Mouse (Mus musculus) embryonic facial prominence, embryonic 14.5 days (tissue): ENCODE results near the gene Scaper. TPM values are rescaled to one million over a fixed set of nuclear protein-coding genes. Genes with fewer than 3 reads are reported as not detected.

Source experiments
- ATAC-seq: fragments of 200-750 bp; cut with Nextera tagmentation; 2 replicates; pipeline ENCODE4 v1.8.0; 2017; ENCODE audit warnings: low read depth, moderate number of reproducible peaks, moderate TSS enrichment
- DNase-seq: peaks from one replicate; pipeline ENCODE4 v3.0.0-alpha.2; 2015; ENCODE audit warnings: low spot score
- H3K27ac ChIP-seq: fragments of 300-500 bp; sonication (generic); replicated peaks from 2 replicates; pipeline ENCODE4 v1.5.1; 2014; ENCODE audit warnings: low read depth, mild to moderate bottlenecking, low read length, moderate library complexity
- H3K27me3 ChIP-seq: fragments of 300-500 bp; sonication (generic); replicated peaks from 2 replicates; pipeline ENCODE4 v1.6.1; 2014; ENCODE audit warnings: low read length; ENCODE audit not compliant: control insufficient read depth, insufficient read depth
- H3K36me3 ChIP-seq: fragments of 300-500 bp; sonication (generic); 2 replicates; pipeline ENCODE4 v1.6.1; 2014; ENCODE audit warnings: low read length, mixed read lengths; ENCODE audit not compliant: control insufficient read depth, insufficient read depth
- H3K4me1 ChIP-seq: fragments of 300-500 bp; sonication (generic); 2 replicates; pipeline ENCODE4 v1.6.1; 2014; ENCODE audit warnings: antibody characterized with exemption, low read length; ENCODE audit not compliant: control insufficient read depth, insufficient read depth
- H3K4me2 ChIP-seq: fragments of 300-500 bp; sonication (generic); 2 replicates; pipeline ENCODE4 v1.6.1; 2014; ENCODE audit warnings: low read depth, mild to moderate bottlenecking, low read length, moderate library complexity, mixed read lengths
- H3K4me3 ChIP-seq: fragments of 300-500 bp; sonication (generic); 2 replicates; pipeline ENCODE4 v1.5.1; 2014; ENCODE audit warnings: low read depth, mild to moderate bottlenecking, low read length
- H3K9ac ChIP-seq: fragments of 300-500 bp; sonication (generic); 2 replicates; pipeline ENCODE4 v1.6.1; 2014; ENCODE audit warnings: low read depth, mild to moderate bottlenecking, low read length, moderate library complexity, mixed read lengths
- H3K9me3 ChIP-seq: fragments of 300-500 bp; sonication (generic); 2 replicates; pipeline ENCODE4 v1.6.1; 2016; ENCODE audit warnings: low read length; ENCODE audit not compliant: control insufficient read depth
- WGBS: fragments of 180-500 bp; shearing (Covaris S2); extraction: QIAGEN DNeasy Blood & Tissue Kit; methylation state at CpG from one replicate; pipeline ENCODE4 v1.1.7; 2014; 5-methylcytosine and 5-hydroxymethylcytosine counted together
- polyA plus RNA-seq: library from polyadenylated mRNA; unstranded; fragments of >200 nt; fragmentation: Nextera tagmentation; extraction: Ambion mirVana; gene quantifications from 2 replicates; pipeline ENCODE4 v1.2.1, GENCODE M21; 2014

The Scaper gene
- polyA plus RNA-seq, 1 experiment from 2014 or later = 12.2 TPM

DNA sequence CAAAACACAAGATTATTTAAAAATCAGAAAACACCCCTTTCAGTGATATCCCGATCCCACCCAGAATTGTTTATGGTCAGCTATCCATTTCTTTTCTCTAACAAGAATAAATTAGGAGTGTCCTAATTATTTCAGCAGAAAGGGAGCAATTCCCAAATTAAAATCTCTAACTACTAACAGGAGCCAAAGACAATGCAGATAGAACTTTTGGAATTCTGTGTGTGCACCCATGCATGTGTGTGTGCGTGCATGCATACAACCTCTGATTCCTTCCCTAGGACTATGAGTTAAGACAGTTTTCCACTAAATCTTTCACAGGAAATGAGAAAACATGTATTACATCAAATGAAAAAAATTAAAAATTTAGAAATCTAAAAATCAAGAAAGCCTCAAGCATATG is 26.4 kb downstream of the Scaper start:
- Histone ChIP-seq H3K4me2 (no peak overlapping the region), H3K4me1 (no peaks in the 10 kb centered on the region), H3K4me3 (no peak overlapping the region), H3K27ac (no peak overlapping the region), H3K36me3 (peaks cover 21% of the 10 kb centered on the region), H3K27me3 (no peaks in the 10 kb centered on the region), H3K9me3 (no peaks in the 10 kb centered on the region), H3K9ac (no peak overlapping the region)
- DNase-seq (no peak), ATAC-seq (no peak)
- 91% methylated on average over 2 of the region's 2 CpGs for WGBS

DNA sequence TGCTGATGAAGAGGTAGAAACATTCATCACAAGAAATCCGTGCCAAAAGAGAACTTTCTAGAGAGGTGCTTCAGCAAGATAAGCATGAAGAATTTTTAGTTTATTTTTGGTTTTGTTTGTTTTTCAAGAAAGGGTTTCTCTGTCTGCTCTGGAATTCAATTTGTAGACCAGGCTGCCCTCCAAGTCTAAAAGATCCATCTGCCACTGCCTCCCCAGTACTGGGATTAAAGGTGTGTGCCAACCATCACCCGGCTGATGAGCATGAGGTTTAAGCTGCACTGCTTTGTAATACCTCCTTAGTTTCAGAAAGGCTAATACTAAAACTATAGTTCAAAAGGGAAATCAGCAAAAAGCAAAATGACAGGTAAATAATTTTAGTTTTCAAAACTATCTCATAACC is 35.0 kb downstream of the Scaper start:
- DNase-seq = no peak
- Histone ChIP-seq H3K9ac (no peak overlapping the region), H3K36me3 (peaks cover 2% of the 10 kb centered on the region; the same call in 1 of the 2 replicates), H3K27me3 (no peaks in the 10 kb centered on the region), H3K4me2 (no peak overlapping the region), H3K9me3 (no peaks in the 10 kb centered on the region), H3K27ac (no peak overlapping the region), H3K4me3 (no peak overlapping the region), H3K4me1 (no peaks in the 10 kb centered on the region)
- 75% methylated on average over 2 of the region's 2 CpGs for WGBS
- no peak for ATAC-seq

DNA sequence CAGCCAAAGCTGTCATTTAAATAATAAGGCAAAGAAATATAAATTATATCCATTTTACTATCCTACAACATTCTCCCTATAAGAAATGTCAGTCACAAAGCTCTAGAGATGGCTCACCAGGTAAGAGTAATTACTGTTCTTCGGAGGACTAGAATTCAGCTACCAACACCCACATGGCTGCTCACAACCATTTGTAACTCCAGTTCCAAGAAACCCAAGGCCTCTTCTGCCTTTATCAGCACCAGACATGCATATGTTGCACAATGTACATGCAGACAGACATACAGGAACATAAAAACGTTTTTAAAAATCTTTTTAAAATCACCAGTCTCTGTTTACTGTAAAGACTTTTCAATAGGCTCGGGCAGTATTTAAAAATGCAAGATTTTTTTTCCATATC is 36.3 kb downstream of the Scaper start:
- no peaks in the 10 kb centered on the region for H3K9me3 ChIP-seq
- DNase-seq = no peak
- no peaks in the 10 kb centered on the region for H3K27me3 ChIP-seq
- H3K4me2 ChIP-seq = no peak overlapping the region
- H3K27ac ChIP-seq = no peak overlapping the region
- H3K4me1 ChIP-seq = no peaks in the 10 kb centered on the region
- ATAC-seq = no peak
- no peaks in the 10 kb centered on the region for H3K36me3 ChIP-seq
- 64% methylated on average over 3 of the region's 3 CpGs for whole genome bisulfite sequencing
- H3K9ac ChIP-seq = no peak overlapping the region
- H3K4me3 ChIP-seq = no peak overlapping the region

DNA sequence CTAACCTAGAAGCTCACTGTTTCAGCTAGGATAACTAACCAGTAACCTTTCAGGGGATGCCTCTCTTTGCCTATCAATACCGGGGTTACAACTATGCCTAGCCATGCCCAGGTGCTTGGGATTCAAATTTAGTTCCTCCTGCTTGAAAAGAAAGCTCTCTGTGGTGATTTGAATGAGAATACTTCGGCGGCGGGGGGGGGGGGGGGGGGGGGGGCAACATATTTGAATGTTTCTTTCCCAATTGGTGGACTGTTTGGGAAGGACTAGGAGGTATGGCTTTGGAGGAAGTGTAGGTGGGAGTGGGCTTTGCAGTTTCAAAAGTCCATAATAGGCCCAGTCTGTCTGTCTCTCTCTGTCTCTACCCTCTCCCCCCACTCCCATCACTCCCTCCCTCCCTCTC is 37.4 kb downstream of the Scaper start:
- Histone ChIP-seq H3K4me2 (no peak overlapping the region), H3K27ac (no peak overlapping the region), H3K9ac (no peak overlapping the region), H3K4me3 (no peak overlapping the region), H3K36me3 (no peaks in the 10 kb centered on the region), H3K27me3 (no peaks in the 10 kb centered on the region), H3K4me1 (no peaks in the 10 kb centered on the region), H3K9me3 (no peaks in the 10 kb centered on the region)
- DNase-seq = no peak
- no peak for ATAC-seq
- WGBS = 56% methylated on average over 4 of the region's 4 CpGs

DNA sequence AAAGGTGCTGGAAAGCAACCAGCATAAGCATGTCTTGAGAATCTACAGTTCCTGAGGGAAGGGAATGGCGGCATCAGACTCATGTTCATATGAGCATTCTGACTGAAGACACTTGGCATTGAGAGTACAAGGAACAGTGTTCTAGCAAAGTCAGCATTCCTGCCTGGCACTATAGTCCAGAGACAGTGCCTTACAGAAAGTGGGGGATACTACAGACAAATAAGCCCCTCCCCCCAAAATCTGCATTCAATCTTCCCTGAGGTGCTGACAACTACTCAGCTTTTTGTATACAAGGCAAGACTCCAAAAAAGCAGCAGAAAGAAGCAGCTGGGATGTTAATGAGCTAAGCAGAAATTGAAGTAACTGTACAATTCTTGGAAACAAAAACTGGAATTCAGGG is 59.9 kb downstream of the Scaper start:
- ATAC-seq (0 out of 2 replicates have a peak, but pooled peaks have one; percentile 30), DNase-seq (peak; percentile 64)
- Histone ChIP-seq H3K4me3 (no peak overlapping the region), H3K27me3 (no peaks in the 10 kb centered on the region), H3K9me3 (no peaks in the 10 kb centered on the region), H3K4me1 (no peaks in the 10 kb centered on the region), H3K9ac (no peak overlapping the region), H3K27ac (no peak overlapping the region), H3K4me2 (no peak overlapping the region), H3K36me3 (no peaks in the 10 kb centered on the region)
- 48% methylated on average over 1 of the region's 1 CpGs for WGBS

DNA sequence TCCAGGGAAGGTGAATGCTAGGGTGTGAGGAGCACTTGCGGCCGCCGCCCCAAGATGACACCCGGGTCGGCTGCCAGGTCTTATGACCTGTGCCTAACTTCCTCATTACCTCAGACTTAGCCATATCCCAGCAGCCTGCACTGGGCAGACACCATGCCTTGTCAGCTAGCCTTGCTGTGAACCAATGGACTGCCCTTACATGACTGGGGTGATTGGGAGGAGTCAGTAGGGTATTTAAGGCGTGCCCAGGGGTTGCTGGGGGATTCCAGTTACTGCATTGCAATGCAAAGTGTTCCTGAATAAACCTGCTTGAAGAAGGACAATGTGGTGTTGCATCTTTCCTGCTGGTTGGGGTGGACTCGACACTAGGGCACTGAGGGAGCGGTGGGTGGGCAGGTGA is 148.5 kb downstream of the Scaper start:
- no peaks in the 10 kb centered on the region for H3K36me3 ChIP-seq
- H3K9me3 ChIP-seq = no peaks in the 10 kb centered on the region
- ATAC-seq (no peak), DNase-seq (no peak)
- no peak overlapping the region for H3K9ac ChIP-seq
- H3K27ac ChIP-seq = no peak overlapping the region
- H3K4me3 ChIP-seq = no peak overlapping the region
- H3K4me1 ChIP-seq = no peaks in the 10 kb centered on the region
- no peaks in the 10 kb centered on the region for H3K27me3 ChIP-seq
- no peak overlapping the region for H3K4me2 ChIP-seq
- WGBS = 84% methylated on average over 8 of the region's 8 CpGs

DNA sequence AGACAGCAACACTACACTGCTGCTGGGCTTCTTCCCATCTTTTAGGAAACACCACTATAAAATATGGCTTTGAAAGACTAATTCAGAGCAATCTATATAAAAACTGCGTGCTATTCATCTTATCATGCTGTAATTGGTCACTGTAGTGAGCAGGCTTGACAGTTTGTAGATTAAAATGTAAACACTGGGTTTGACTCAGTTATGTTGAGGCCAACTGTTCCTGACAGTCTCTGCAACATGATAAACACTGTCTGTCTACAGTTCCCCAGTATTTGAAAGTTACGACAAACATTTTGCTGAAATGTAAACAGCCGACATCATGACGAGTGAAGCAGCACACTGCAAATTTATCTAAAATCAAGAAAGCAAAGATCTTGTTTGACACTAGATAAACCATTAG is 225.9 kb downstream of the Scaper start:
- Histone ChIP-seq H3K27me3 (no peaks in the 10 kb centered on the region), H3K27ac (no peak overlapping the region), H3K36me3 (no peaks in the 10 kb centered on the region), H3K4me2 (no peak overlapping the region), H3K4me3 (no peak overlapping the region), H3K9ac (no peak overlapping the region), H3K4me1 (no peaks in the 10 kb centered on the region), H3K9me3 (no peaks in the 10 kb centered on the region)
- whole genome bisulfite sequencing = 76% methylated on average over 4 of the region's 4 CpGs
- ATAC-seq (no peak), DNase-seq (no peak)

DNA sequence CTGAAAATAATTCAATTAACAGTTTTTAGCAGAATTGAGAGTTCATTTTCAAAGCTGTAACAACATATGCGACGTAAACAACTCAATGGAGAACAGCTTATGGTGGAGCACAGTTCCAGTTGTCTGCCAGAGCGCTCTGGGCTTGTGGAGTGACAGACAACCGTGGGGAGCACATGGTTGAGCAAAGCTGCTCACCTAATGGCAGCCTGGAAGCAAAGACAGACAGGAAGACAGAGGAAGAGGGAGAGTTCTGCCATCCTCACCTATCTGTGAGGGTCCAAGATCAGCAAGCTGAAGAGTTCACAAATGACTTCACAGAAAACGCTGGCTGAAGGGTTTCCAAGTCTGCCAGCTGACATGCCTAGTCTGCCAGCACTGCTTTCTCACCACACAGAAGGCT is 227.4 kb downstream of the Scaper start:
- no peaks in the 10 kb centered on the region for H3K9me3 ChIP-seq
- H3K36me3 ChIP-seq = no peaks in the 10 kb centered on the region
- H3K9ac ChIP-seq = no peak overlapping the region
- no peak overlapping the region for H3K4me2 ChIP-seq
- WGBS = 83% methylated on average over 5 of the region's 5 CpGs
- H3K4me1 ChIP-seq = no peaks in the 10 kb centered on the region
- ATAC-seq (no peak), DNase-seq (no peak)
- no peak overlapping the region for H3K27ac ChIP-seq
- no peaks in the 10 kb centered on the region for H3K27me3 ChIP-seq
- H3K4me3 ChIP-seq = no peak overlapping the region

DNA sequence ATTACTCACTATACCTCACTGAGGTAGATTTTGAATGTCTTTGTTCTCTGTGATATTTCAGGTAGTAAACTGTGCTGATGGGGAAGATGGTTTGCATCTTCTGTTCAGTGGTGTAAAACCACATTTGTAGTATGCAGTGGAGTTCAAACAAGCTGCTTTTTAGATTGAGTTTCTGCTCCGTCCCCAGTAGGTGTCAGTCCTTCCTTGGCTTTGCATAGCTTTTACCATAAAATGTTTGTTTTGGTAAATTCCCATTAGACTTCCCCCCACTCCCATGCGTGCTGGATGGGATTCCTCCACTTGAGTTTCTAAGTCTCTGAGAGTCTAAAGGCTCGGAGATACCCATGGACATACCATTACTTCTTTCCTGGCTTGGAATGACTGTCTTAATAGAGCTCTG is 231.3 kb downstream of the Scaper start:
- H3K4me2 ChIP-seq = no peak overlapping the region
- no peak overlapping the region for H3K27ac ChIP-seq
- no peak overlapping the region for H3K9ac ChIP-seq
- no peaks in the 10 kb centered on the region for H3K27me3 ChIP-seq
- no peaks in the 10 kb centered on the region for H3K36me3 ChIP-seq
- ATAC-seq (no peak), DNase-seq (no peak)
- no peaks in the 10 kb centered on the region for H3K4me1 ChIP-seq
- no peak overlapping the region for H3K4me3 ChIP-seq
- WGBS = 55% methylated on average over 3 of the region's 3 CpGs
- H3K9me3 ChIP-seq = no peaks in the 10 kb centered on the region
